Mouse (Mus musculus) CH12.LX (cell line): ENCODE data around the gene Apoa2. TPM values are rescaled to one million over a fixed set of nuclear protein-coding genes. Genes with fewer than 3 reads are reported as not detected.

Source experiments
- DNase-seq: peaks from one replicate; pipeline ENCODE4 v3.0.0-alpha.2; 2013; ENCODE audit errors: extremely low read depth
- H3K27ac ChIP-seq: 2 replicates; pipeline ENCODE4 v1.5.1; 2012; ENCODE audit warnings: low read depth, mild to moderate bottlenecking, control low read depth, moderate library complexity; ENCODE audit not compliant: insufficient read depth
- H3K27me3 ChIP-seq: replicated peaks from 2 replicates; pipeline ENCODE3; 2012; ENCODE audit warnings: inconsistent platforms
- H3K36me3 ChIP-seq, 2 experiments: replicated peaks in 1 of 2; 2 replicates each; pipeline versions ENCODE3 to v1.6.1; 2012; ENCODE audit warnings: inconsistent platforms in 1 of 2, low read length in 1 of 2, mild to moderate bottlenecking in 1 of 2, mixed read lengths in 1 of 2, moderate library complexity in 1 of 2; ENCODE audit not compliant: control insufficient read depth in 1 of 2, insufficient read depth in 1 of 2
- H3K4me1 ChIP-seq, 2 experiments: 2 replicates each; pipeline ENCODE4 v1.6.1; 2012; ENCODE audit warnings: inconsistent platforms in 1 of 2, moderate library complexity in 1 of 2; ENCODE audit not compliant: insufficient read depth in 2 of 2, control insufficient read depth in 1 of 2
- H3K4me2 ChIP-seq: 2 replicates; pipeline ENCODE4 v1.6.1; 2012; ENCODE audit warnings: low read depth, mild to moderate bottlenecking, control low read depth; ENCODE audit not compliant: poor library complexity, insufficient read depth, severe bottlenecking
- H3K4me3 ChIP-seq, 3 experiments: fragments of 150-350 bp in 1 of 3; sonication (generic) in 1 of 3; replicated peaks in 1 of 3; 2 replicates each; pipeline versions ENCODE3 to v1.5.1; 2011 to 2012; ENCODE audit warnings: low read depth in 2 of 3, low read length in 2 of 3, mild to moderate bottlenecking in 2 of 3, moderate library complexity in 2 of 3, control low read depth in 1 of 3, improper control_type of control experiment in 1 of 3, inconsistent platforms in 1 of 3, mixed read lengths in 1 of 3; ENCODE audit not compliant: poor library complexity in 1 of 3
- H3K79me2 ChIP-seq: replicated peaks from 2 replicates; pipeline ENCODE4 v1.6.1; 2012; ENCODE audit warnings: mild to moderate bottlenecking, moderate library complexity; ENCODE audit not compliant: control insufficient read depth, poor library complexity, insufficient read depth, severe bottlenecking; ENCODE audit errors: extremely low read depth
- H3K9ac ChIP-seq: 2 replicates; pipeline ENCODE4 v1.6.1; 2012; ENCODE audit warnings: low read depth, mild to moderate bottlenecking, control low read depth, moderate library complexity; ENCODE audit not compliant: insufficient read depth
- H3K9me3 ChIP-seq: replicated peaks from 2 replicates; pipeline ENCODE3; 2012; ENCODE audit warnings: low read length, inconsistent platforms, mixed read lengths
- BHLHE40 ChIP-seq: IDR thresholded peaks from 2 replicates; pipeline ENCODE4 v1.6.1; 2011; ENCODE audit warnings: mild to moderate bottlenecking, low read depth, low read length, improper control_type of control experiment
- CHD1 ChIP-seq: IDR thresholded peaks from 2 replicates; pipeline ENCODE4 v1.6.1; 2012; ENCODE audit warnings: low read depth, low read length, improper control_type of control experiment, inconsistent platforms
- CHD2 ChIP-seq: IDR thresholded peaks from 2 replicates; pipeline ENCODE4 v1.6.1; 2011; ENCODE audit warnings: low read length, improper control_type of control experiment
- EP300 ChIP-seq: IDR thresholded peaks from 2 replicates; pipeline ENCODE4 v1.6.1; 2011; ENCODE audit warnings: low read length, improper control_type of control experiment
- GABPA ChIP-seq: IDR thresholded peaks from 2 replicates; pipeline ENCODE4 v1.6.1; 2012; ENCODE audit warnings: low read depth, low read length, improper control_type of control experiment, inconsistent platforms; ENCODE audit not compliant: insufficient replicate concordance
- IRF4 ChIP-seq: IDR thresholded peaks from 2 replicates; pipeline ENCODE4 v1.6.1; 2014; ENCODE audit warnings: low read depth, mild to moderate bottlenecking, inconsistent platforms, low read length, improper control_type of control experiment
- JUN ChIP-seq: IDR thresholded peaks from 2 replicates; pipeline ENCODE4 v1.6.1; 2011; ENCODE audit warnings: low read depth, mild to moderate bottlenecking, low read length, improper control_type of control experiment, moderate library complexity; ENCODE audit not compliant: insufficient read depth
- MAFK ChIP-seq: IDR thresholded peaks from 2 replicates; pipeline ENCODE4 v1.6.1; 2011; ENCODE audit warnings: low read length, improper control_type of control experiment; ENCODE audit not compliant: insufficient replicate concordance
- MAX ChIP-seq: IDR thresholded peaks from 2 replicates; pipeline ENCODE4 v1.6.1; 2011; ENCODE audit warnings: low read length, improper control_type of control experiment
- MXI1 ChIP-seq: IDR thresholded peaks from 2 replicates; pipeline ENCODE4 v1.6.1; 2011; ENCODE audit warnings: mild to moderate bottlenecking, low read depth, low read length, improper control_type of control experiment
- MYC ChIP-seq: IDR thresholded peaks from 2 replicates; pipeline ENCODE4 v1.6.1; 2011; ENCODE audit warnings: low read depth, mild to moderate bottlenecking, improper control_type of control experiment, low read length
- NRF1 ChIP-seq: IDR thresholded peaks from 2 replicates; pipeline ENCODE4 v1.6.1; 2014; ENCODE audit warnings: low read depth, mild to moderate bottlenecking, inconsistent platforms, low read length, improper control_type of control experiment, moderate library complexity
- PAX5 ChIP-seq: IDR thresholded peaks from 2 replicates; pipeline ENCODE4 v1.6.1; 2012; ENCODE audit warnings: low read length, inconsistent platforms, mixed read lengths
- POLR2AphosphoS2 ChIP-seq: IDR thresholded peaks from 2 replicates; pipeline ENCODE4 v1.6.1; 2011; ENCODE audit warnings: low read depth, low read length, improper control_type of control experiment
- RAD21 ChIP-seq: IDR thresholded peaks from 2 replicates; pipeline ENCODE4 v1.6.1; 2011; ENCODE audit warnings: low read depth, mild to moderate bottlenecking, low read length, improper control_type of control experiment, moderate library complexity
- RCOR1 ChIP-seq: conservative IDR thresholded peaks from 2 replicates; pipeline ENCODE4 v1.6.1; 2012; ENCODE audit warnings: low read depth, mild to moderate bottlenecking, inconsistent platforms, low read length, improper control_type of control experiment
- SIN3A ChIP-seq: IDR thresholded peaks from 2 replicates; pipeline ENCODE4 v1.6.1; 2012; ENCODE audit warnings: low read length, improper control_type of control experiment, inconsistent platforms
- SMC3 ChIP-seq: IDR thresholded peaks from 2 replicates; pipeline ENCODE4 v1.6.1; 2011; ENCODE audit warnings: low read depth, low read length, improper control_type of control experiment
- TBP ChIP-seq: conservative IDR thresholded peaks from 2 replicates; pipeline ENCODE4 v1.6.1; 2011; ENCODE audit warnings: low read depth, low read length, improper control_type of control experiment
- TCF12 ChIP-seq: IDR thresholded peaks from 2 replicates; pipeline ENCODE4 v1.6.1; 2014; ENCODE audit warnings: low read depth, mild to moderate bottlenecking, inconsistent platforms, low read length, improper control_type of control experiment
- UBTF ChIP-seq: IDR thresholded peaks from 2 replicates; pipeline ENCODE4 v1.6.1; 2012; ENCODE audit warnings: low read depth, mild to moderate bottlenecking, inconsistent platforms, low read length, improper control_type of control experiment, moderate library complexity
- ZC3H11A ChIP-seq: IDR thresholded peaks from 2 replicates; pipeline ENCODE4 v1.6.1; 2012; ENCODE audit warnings: low read depth, mild to moderate bottlenecking, inconsistent platforms, low read length, improper control_type of control experiment
- ZKSCAN1 ChIP-seq: IDR thresholded peaks from 2 replicates; pipeline ENCODE4 v1.6.1; 2012; ENCODE audit warnings: low read depth, inconsistent platforms, low read length, improper control_type of control experiment, borderline replicate concordance
- ZNF384 ChIP-seq: IDR thresholded peaks from 2 replicates; pipeline ENCODE4 v1.6.1; 2012; ENCODE audit warnings: low read depth, low read length, improper control_type of control experiment, inconsistent platforms
- dilution Hi-C: fragments of 300-500 bp; cut with MboI; formaldehyde crosslinking; loops from 2 replicates; pipeline ENCODE4 v1.14.3; 2020; ENCODE audit warnings: low sequenced_read_pairs; ENCODE audit not compliant: extremely low pct_unique_long_range_greater_than_20kb, extremely low pct_ligation_motif_present
- in situ Hi-C: fragments of 300-500 bp; cut with MboI; formaldehyde crosslinking; loops from 3 replicates; pipeline ENCODE4 v1.14.3; 2019; ENCODE audit warnings: low sequenced_read_pairs, low pct_ligation_motif_present, low pct_unique_long_range_greater_than_20kb, mixed read lengths
- polyA plus RNA-seq: library from polyadenylated mRNA; unstranded; fragments of >175 nt; gene quantifications from 2 replicates; pipeline ENCODE4 v1.2.1, GENCODE M21; 2012; ENCODE audit warnings: low read depth; ENCODE audit not compliant: insufficient read length
- total RNA-seq, 2 experiments: library from RNA; depleted of rRNA; stranded (reverse); fragments of 300-350 nt in 1 of 2; fragments of >200 nt in 1 of 2; gene quantifications; 2 replicates each; pipeline ENCODE4 v1.2.3; 2012 to 2014

Apoa2 gene
- total RNA-seq (2012; rRNA removed) (5.3 and 6.2 TPM in 2 replicates), total RNA-seq (2014; rRNA removed) (3.0 and 3.7 TPM in 2 replicates), polyA plus RNA-seq (3.1 and 4.9 TPM in 2 replicates)

GRCm38 (mm10) chr1:171224857-171225256, at the start of gene Apoa2:
Gene Apoa2 (plus strand): TSS chr1:171225054.
- no peak for DNase-seq
- Histone ChIP-seq H3K4me2 (no peak within 1 kb of the TSS), H3K4me3 (no peak within 1 kb of the TSS), H3K79me2 (no peaks in the 10 kb centered on the region), H3K27ac (no peak within 1 kb of the TSS), H3K36me3 (peaks cover 9 to 18% of the 10 kb centered on the region in 2 experiments), H3K27me3 (no peaks in the 10 kb centered on the region), H3K9ac (no peak within 1 kb of the TSS), H3K4me1 (peaks cover 7 to 37% of the 10 kb centered on the region in 2 experiments; a peak in 3 of 4 replicates), H3K9me3 (no peaks in the 10 kb centered on the region)
- dilution Hi-C loops, result no loop called here
- no peak for TF ChIP-seq MXI1
- no peak for TF ChIP-seq SIN3A
- TF ChIP-seq BHLHE40, result no peak
- no peak for TF ChIP-seq MAFK
- no peak for TF ChIP-seq RAD21
- TF ChIP-seq NRF1, result no peak
- no peak for TF ChIP-seq ZKSCAN1
- TF ChIP-seq CHD1, result no peak
- no peak for TF ChIP-seq JUN
- TF ChIP-seq ZC3H11A, result no peak
- no peak for TF ChIP-seq PAX5
- no peak for TF ChIP-seq UBTF
- in situ Hi-C loops, result loop anchor here (5.0 to 10.0 kb wide), 2 partner anchors 113 to 330 kb away; partner anchors contain the start of gene Cfap126

DNA sequence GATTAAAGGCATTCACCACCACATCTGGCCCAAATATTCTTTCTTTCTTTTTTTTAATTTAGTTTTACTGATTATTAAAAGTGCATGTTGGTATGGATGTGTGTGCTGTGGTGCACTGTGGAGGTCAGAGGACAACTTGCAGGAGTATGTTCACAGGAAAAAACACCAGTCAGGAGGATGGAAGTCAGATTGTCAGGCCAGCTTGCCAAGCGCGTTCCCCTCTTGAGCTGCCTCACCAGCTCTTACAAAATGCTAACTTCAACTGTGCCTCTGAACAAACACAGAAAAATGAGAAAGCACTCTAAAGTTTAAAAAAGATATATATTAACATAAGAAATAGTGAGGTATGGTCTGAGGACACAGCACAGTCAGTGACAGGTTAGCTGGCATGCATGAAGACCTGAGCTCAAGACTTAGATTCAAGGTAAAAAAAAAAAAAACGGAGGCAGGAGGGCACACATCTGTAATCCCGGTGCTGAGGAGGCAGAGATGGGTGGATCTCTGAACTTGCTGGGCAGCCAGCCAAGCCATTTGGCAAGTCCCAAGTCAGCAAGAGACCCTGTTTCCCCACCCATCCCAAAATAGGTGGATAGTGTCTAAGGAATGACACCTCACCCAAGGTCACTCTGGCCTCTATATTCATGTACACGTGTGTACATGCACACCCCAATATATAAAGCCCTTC, 45.2 kb upstream of the Apoa2 start:
- in situ Hi-C loops, result loop anchor here (5.0 kb wide), 1 partner anchor 33 kb away; the partner anchor contains the start of gene Nr1i3
- Histone ChIP-seq H3K36me3 (no peaks in the 10 kb centered on the region), H3K4me2 (no peak overlapping the region), H3K9ac (no peak overlapping the region), H3K9me3 (no peaks in the 10 kb centered on the region), H3K27me3 (peaks cover 11% of the 10 kb centered on the region), H3K4me1 (peaks cover 8 to 13% of the 10 kb centered on the region in 2 experiments), H3K4me3 (no peak overlapping the region), H3K79me2 (no peaks in the 10 kb centered on the region), H3K27ac (no peak overlapping the region)
- TF ChIP-seq CHD2 (no peak), POLR2AphosphoS2 (no peak), ZC3H11A (no peak), ZNF384 (no peak), MAFK (no peak), SMC3 (no peak), IRF4 (no peak), TBP (no peak), MYC (no peak), TCF12 (no peak), GABPA (no peak), EP300 (no peak), MAX (no peak), RCOR1 (no peak)
- no peak for DNase-seq
- dilution Hi-C loops, result no loop called here
